Mouse (Mus musculus) forebrain, postnatal 0 days (tissue): ENCODE results near the gene Olfr872. TPM values are rescaled to one million over a fixed set of nuclear protein-coding genes. Genes with fewer than 3 reads are reported as not detected.
"Not testable (repeated sequence)": the region's sequence is repeated elsewhere in the genome, so short reads cannot be mapped to it uniquely, and the experiment has no call there.

Experiments used
- ATAC-seq: fragments of 200-750 bp; cut with Nextera tagmentation; 2 replicates; pipeline ENCODE4 v1.8.0; 2017; ENCODE audit warnings: mild to moderate bottlenecking, moderate library complexity
- DNase-seq: peaks from one replicate; pipeline ENCODE4 v3.0.0-alpha.2; 2015
- H3K27ac ChIP-seq: fragments of 300-500 bp; sonication (generic); 2 replicates; pipeline ENCODE4 v1.5.1; 2014; ENCODE audit warnings: low read depth, mild to moderate bottlenecking, antibody characterized with exemption, low read length, moderate library complexity, mixed read lengths
- H3K27me3 ChIP-seq: fragments of 300-500 bp; sonication (generic); 2 replicates; pipeline ENCODE4 v1.6.1; 2014; ENCODE audit warnings: mild to moderate bottlenecking, low read length, mixed read lengths; ENCODE audit not compliant: insufficient read depth
- H3K36me3 ChIP-seq: fragments of 300-500 bp; sonication (generic); 2 replicates; pipeline ENCODE4 v1.6.1; 2014; ENCODE audit warnings: mild to moderate bottlenecking, moderate library complexity; ENCODE audit not compliant: insufficient read depth
- H3K4me1 ChIP-seq: fragments of 300-500 bp; sonication (generic); 2 replicates; pipeline ENCODE4 v1.6.1; 2014; ENCODE audit warnings: antibody characterized with exemption; ENCODE audit not compliant: insufficient read depth
- H3K4me2 ChIP-seq: fragments of 300-500 bp; sonication (generic); 2 replicates; pipeline ENCODE4 v1.6.1; 2014; ENCODE audit warnings: low read depth, mild to moderate bottlenecking, moderate library complexity
- H3K4me3 ChIP-seq: fragments of 300-500 bp; sonication (generic); 2 replicates; pipeline ENCODE4 v1.5.1; 2014; ENCODE audit warnings: low read depth, low read length, mixed read lengths
- H3K9ac ChIP-seq: fragments of 300-500 bp; sonication (generic); 2 replicates; pipeline ENCODE4 v1.6.1; 2014; ENCODE audit warnings: mild to moderate bottlenecking
- H3K9me3 ChIP-seq: fragments of 300-500 bp; sonication (generic); 2 replicates; pipeline ENCODE4 v1.6.1; 2016; ENCODE audit warnings: low read length
- CTCF ChIP-seq: sonication (generic); IDR thresholded peaks from 2 replicates; pipeline ENCODE4 v1.5.1; 2016; ENCODE audit warnings: antibody characterized with exemption, control low read depth, low read depth
- WGBS: fragments of 180-500 bp; shearing (Covaris S2); extraction: QIAGEN DNeasy Blood & Tissue Kit; methylation state at CpG from one replicate; pipeline ENCODE4 v1.1.7; 2014; 5-methylcytosine and 5-hydroxymethylcytosine counted together
- polyA plus RNA-seq: library from polyadenylated mRNA; unstranded; fragments of >200 nt; fragmentation: Nextera tagmentation; extraction: Ambion mirVana; gene quantifications from 2 replicates; pipeline ENCODE4 v1.2.1, GENCODE M21; 2015
- total RNA-seq: library from RNA; depleted of rRNA; stranded (reverse); fragments of >200 nt; gene quantifications from 2 replicates; pipeline ENCODE4 v1.2.3, GENCODE M21; 2014; rRNA removed

Olfr872 gene
- total and polyA plus RNA-seq, 2 experiments from 2014 or later = not detected

DNA sequence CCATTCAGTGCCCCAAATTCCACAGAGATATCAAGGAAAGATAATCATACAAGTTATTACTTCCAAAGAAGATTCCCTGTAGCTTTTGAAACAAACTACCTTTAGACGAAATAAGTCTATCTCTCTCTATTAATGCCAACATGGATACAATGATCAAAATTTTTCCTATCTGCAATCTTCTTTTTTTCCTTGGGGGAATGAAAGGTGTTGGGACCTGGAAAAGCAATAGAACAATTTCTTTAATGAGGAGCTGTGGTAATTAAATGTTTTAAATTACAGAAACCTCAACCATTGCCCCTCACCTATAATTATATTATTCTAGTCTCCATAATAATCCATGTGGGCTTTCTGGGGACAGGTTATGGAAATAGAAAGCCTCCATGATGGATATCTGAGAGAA is 45.1 kb downstream of the Olfr872 start, which contains the start of gene Olfr39:
TSS of gene Olfr39 (plus strand) at position 301 of the 400 bp plus-strand sequence.
- H3K9ac ChIP-seq = no peak within 1 kb of the TSS
- no peak within 1 kb of the TSS for H3K4me3 ChIP-seq
- WGBS = 86% methylated on average over 1 of the region's 1 CpGs
- H3K36me3 ChIP-seq = no peaks in the 10 kb centered on the region
- no peak for ATAC-seq
- TF ChIP-seq CTCF = no peak
- H3K27ac ChIP-seq = no peak within 1 kb of the TSS
- no peak for DNase-seq
- H3K9me3 ChIP-seq = no peaks in the 10 kb centered on the region
- no peak within 1 kb of the TSS for H3K4me2 ChIP-seq
- no peaks in the 10 kb centered on the region for H3K27me3 ChIP-seq
- no peaks in the 10 kb centered on the region for H3K4me1 ChIP-seq

DNA sequence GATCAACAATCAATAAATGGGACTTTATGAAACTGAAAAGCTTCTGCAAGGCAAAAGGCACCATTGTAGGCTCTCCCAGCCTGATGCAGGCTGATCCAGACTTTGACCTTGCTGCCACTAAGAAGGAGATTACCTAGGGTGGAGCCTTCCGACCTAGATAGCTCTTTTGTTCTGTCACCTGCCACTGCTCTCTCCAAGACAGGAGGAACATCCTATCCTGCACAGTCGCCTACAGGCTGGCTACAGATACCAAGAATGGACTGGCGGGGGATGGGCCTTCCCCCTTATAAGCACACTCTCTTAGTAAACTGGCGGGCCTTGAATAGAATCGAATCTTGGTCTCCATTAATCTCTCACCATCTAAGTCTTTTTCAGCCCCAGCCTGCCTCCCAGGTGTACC is 58.6 kb downstream of the Olfr872 start:
- H3K9ac ChIP-seq, ATAC-seq, DNase-seq, H3K27me3 ChIP-seq, H3K4me1 ChIP-seq, H3K36me3 ChIP-seq, H3K9me3 ChIP-seq, H3K4me2 ChIP-seq, H3K27ac ChIP-seq, H3K4me3 ChIP-seq: not testable (repeated sequence)
- WGBS = 78% methylated on average over 5 of the region's 5 CpGs

DNA sequence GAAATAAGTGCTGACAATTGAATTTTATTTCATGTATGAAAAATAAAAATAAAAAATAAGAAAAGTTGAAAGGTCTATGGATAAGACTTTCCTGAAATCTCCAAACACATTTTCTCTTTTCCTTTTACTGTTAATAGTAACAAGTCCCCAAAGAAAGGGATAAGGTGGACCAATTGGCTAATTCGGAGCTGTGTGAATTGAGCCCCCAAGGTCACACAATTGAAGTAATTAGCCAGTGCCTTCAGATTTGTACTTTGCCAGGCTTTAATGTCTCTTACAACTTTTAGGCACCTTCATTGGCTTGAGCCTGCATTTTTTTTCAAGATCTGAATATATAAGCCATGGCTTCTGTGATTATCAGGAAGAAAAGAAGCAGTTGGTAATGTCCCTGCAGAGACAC is 61.3 kb downstream of the Olfr872 start, which contains the start of gene Olfr873:
TSS of gene Olfr873 (plus strand) at position 301 of the 400 bp plus-strand sequence.
- whole genome bisulfite sequencing = 94% methylated on average over 1 of the region's 1 CpGs
- no peaks in the 10 kb centered on the region for H3K36me3 ChIP-seq
- no peak within 1 kb of the TSS for H3K27ac ChIP-seq
- ATAC-seq = no peak
- no peak for DNase-seq
- no peak within 1 kb of the TSS for H3K4me3 ChIP-seq
- H3K9me3 ChIP-seq = no peaks in the 10 kb centered on the region
- H3K4me1 ChIP-seq = no peaks in the 10 kb centered on the region
- H3K27me3 ChIP-seq = no peaks in the 10 kb centered on the region
- no peak for TF ChIP-seq CTCF
- no peak within 1 kb of the TSS for H3K4me2 ChIP-seq
- H3K9ac ChIP-seq = no peak within 1 kb of the TSS

Other genes with a start within 250 kb of the Olfr872 start
- gene Olfr866, start 209.1 kb upstream of the Olfr872 start, total RNA-seq = not detected in 2 replicates
- gene Olfr866, start 209.1 kb upstream of the Olfr872 start, polyA plus RNA-seq = not detected in 2 replicates
- gene Olfr867, start 179.6 kb upstream of the Olfr872 start, total RNA-seq = not detected in 2 replicates
- gene Olfr867, start 179.6 kb upstream of the Olfr872 start, polyA plus RNA-seq = not detected in 2 replicates
- not detected in 2 replicates for gene Olfr868, start 138.5 kb upstream of the Olfr872 start, total RNA-seq
- not detected in 2 replicates for gene Olfr868, start 138.5 kb upstream of the Olfr872 start, polyA plus RNA-seq
- not detected in 2 replicates for gene Olfr869, start 108.1 kb upstream of the Olfr872 start, total RNA-seq
- gene Olfr869, start 108.1 kb upstream of the Olfr872 start, polyA plus RNA-seq = not detected in 2 replicates
- not detected in 2 replicates for gene Olfr870, start 63.1 kb upstream of the Olfr872 start, total RNA-seq
- not detected in 2 replicates for gene Olfr870, start 63.1 kb upstream of the Olfr872 start, polyA plus RNA-seq
- not detected in 2 replicates for gene Olfr871, start 24.9 kb upstream of the Olfr872 start, total RNA-seq
- not detected in 2 replicates for gene Olfr871, start 24.9 kb upstream of the Olfr872 start, polyA plus RNA-seq
- not detected in 2 replicates for gene Olfr39, start 45.2 kb downstream of the Olfr872 start, total RNA-seq
- not detected in 2 replicates for gene Olfr39, start 45.2 kb downstream of the Olfr872 start, polyA plus RNA-seq
- not detected in 2 replicates for gene Olfr873, start 61.4 kb downstream of the Olfr872 start, total RNA-seq
- gene Olfr873, start 61.4 kb downstream of the Olfr872 start, polyA plus RNA-seq = not detected in 2 replicates
- 0.10 TPM in 1 of 2 replicates, not detected in the other for gene Olfr18, start 99.0 kb downstream of the Olfr872 start, total RNA-seq
- 0.13 TPM in 1 of 2 replicates, not detected in the other for gene Olfr18, start 99.0 kb downstream of the Olfr872 start, polyA plus RNA-seq
- gene Zfp560, start 148.1 kb downstream of the Olfr872 start, total RNA-seq = 51.3 and 55.8 TPM in 2 replicates
- gene Zfp560, start 148.1 kb downstream of the Olfr872 start, polyA plus RNA-seq = 88.3 and 119 TPM in 2 replicates
- 35.3 and 40.6 TPM in 2 replicates for gene Zfp26, start 223.0 kb downstream of the Olfr872 start, total RNA-seq
- gene Zfp26, start 223.0 kb downstream of the Olfr872 start, polyA plus RNA-seq = 6.3 and 9.2 TPM in 2 replicates